Mouse (Mus musculus): Measurements from ENCODE around the gene Usp1. TPM values are rescaled to one million over a fixed set of nuclear protein-coding genes. Genes with fewer than 3 reads are reported as not detected.
A peak's percentile ranks its signal among the peaks of the same experiment; 100 is the strongest.

Gene Usp1
- polyA plus RNA-seq (2012; rRNA removed) (64.3 and 94.8 TPM in 2 replicates), polyA plus RNA-seq (2014; fragmentation: Nextera tagmentation; extraction: Ambion mirVana) (106 and 109 TPM in 2 replicates)

DNA sequence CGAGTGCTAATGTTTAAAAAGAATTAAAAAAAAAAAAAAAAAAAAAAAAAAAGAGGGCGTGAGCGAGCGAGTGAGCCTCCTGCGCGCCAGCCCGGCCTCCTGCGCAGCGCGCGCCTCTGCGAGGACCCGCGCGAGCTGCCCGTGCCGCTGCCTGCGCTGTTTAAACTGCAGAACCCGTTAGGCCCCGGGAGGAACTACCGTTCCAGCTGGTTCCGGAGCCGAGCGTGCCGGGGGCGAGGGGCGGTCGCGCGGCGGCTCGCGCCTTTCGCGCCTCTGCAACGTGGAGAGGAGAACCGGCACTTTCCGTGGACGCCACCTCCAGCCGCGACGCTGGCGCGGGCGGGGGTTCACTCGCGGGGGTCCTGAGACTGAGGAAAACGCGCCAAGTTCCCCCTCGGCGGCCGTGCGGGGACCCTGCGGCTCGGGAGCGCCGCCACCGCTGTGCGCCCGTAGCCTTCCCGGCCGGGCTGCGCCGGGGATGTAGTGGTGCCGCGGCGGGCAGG lies at the start of gene Usp1:
Gene Usp1 (plus strand): TSS at position 243 of the 503 bp plus-strand sequence.
- Histone ChIP-seq H3K27ac (replicated peaks; ENCODE audit: low read depth, low read length) (peak within 1 kb of the TSS; percentile 100), H3K36me3 (ENCODE audit: control insufficient read depth, insufficient read depth, low read length) (no peaks in the 10 kb centered on the region)
- 4% methylated on average over 65 of the region's 67 CpGs for WGBS

DNA sequence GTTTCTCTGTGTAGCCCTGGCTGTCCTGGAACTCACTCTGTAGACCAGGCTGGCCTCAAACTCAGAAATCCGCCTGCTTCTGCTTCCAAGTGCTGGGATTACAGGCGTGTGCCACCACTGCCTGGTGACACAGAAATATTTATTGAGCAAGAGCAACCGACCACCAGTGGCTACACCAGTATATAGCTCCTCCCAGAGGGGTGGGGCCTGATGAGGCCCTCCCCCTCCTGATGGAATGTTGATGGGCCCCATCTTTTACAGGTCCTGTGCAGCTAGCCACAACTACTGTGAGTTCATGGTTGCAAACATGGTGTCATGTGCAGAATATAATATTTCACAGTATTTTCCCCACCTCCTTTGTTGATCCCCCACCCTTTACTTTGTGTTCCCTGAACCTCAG lies 40.9 kb upstream of the Usp1 start:
- no peak for TF ChIP-seq POLR2A (IDR thresholded peaks at IDR 0.05; ENCODE audit: borderline replicate concordance, extremely low read depth, insufficient read depth, insufficient read length)

More for the DNA sequence above, at the start of gene Usp1:
- no peaks in the 10 kb centered on the region for H3K9me3 ChIP-seq (ENCODE audit: control insufficient read depth, low read length)
- peaks cover 14% of the 10 kb centered on the region for H3K4me1 ChIP-seq (ENCODE audit: control insufficient read depth, insufficient read depth, low read length)
- peak; percentile 57 for ATAC-seq (ENCODE audit: low FRiP score, low read depth)
- 0 out of 2 replicates have a peak, but pooled peaks have one; percentile 20 for TF ChIP-seq POLR2A (IDR thresholded peaks at IDR 0.05; ENCODE audit: borderline replicate concordance, extremely low read depth, insufficient read depth, insufficient read length)
- peak within 1 kb of the TSS; percentile 90 for H3K4me2 ChIP-seq (replicated peaks; ENCODE audit: low read depth, low read length, severe bottlenecking)
- peak within 1 kb of the TSS; percentile 97 for H3K4me3 ChIP-seq (replicated peaks; ENCODE audit: low read length)
- no peaks in the 10 kb centered on the region for H3K27me3 ChIP-seq (ENCODE audit: control insufficient read depth, insufficient read depth, low read length)
- peak; percentile 77 for DNase-seq (ENCODE audit: low spot score)
- H3K9ac ChIP-seq (ENCODE audit: low read depth, low read length, severe bottlenecking) = peak within 1 kb of the TSS; percentile 93

DNA sequence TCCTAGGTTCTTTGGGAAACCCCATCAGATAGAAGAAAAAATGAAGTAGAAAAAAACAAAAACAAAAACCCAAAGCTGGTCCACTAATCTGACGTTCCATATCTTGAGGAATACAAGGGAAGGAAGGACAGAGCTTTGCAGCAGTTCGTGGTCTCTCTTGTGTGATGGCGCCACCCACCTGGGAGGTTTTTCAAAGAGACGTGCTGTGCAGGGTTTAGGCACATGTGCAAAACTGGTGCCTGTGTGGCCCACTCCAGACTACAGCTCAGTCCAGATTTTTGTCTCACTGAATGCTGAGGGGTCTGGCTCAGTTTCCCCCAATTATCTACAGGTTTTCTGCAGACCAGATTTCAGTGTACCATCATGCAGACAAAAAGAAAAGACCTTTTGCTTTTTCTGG lies 37.2 kb upstream of the Usp1 start:
- no peak for TF ChIP-seq POLR2A (IDR thresholded peaks at IDR 0.05; ENCODE audit: borderline replicate concordance, extremely low read depth, insufficient read depth, insufficient read length)
- WGBS = 69% methylated on average over 4 of the region's 4 CpGs
- DNase-seq (ENCODE audit: low spot score) = no peak

More for the DNA sequence above, 40.9 kb upstream of the Usp1 start:
- H3K9me3 ChIP-seq (ENCODE audit: control insufficient read depth, low read length) = no peaks in the 10 kb centered on the region
- no peak overlapping the region for H3K4me2 ChIP-seq (replicated peaks; ENCODE audit: low read depth, low read length, severe bottlenecking)
- 62% methylated on average over 3 of the region's 3 CpGs for WGBS
- no peaks in the 10 kb centered on the region for H3K4me1 ChIP-seq (ENCODE audit: control insufficient read depth, insufficient read depth, low read length)
- H3K36me3 ChIP-seq (ENCODE audit: control insufficient read depth, insufficient read depth, low read length) = no peaks in the 10 kb centered on the region
- no peak overlapping the region for H3K27ac ChIP-seq (replicated peaks; ENCODE audit: low read depth, low read length)
- no peak overlapping the region for H3K9ac ChIP-seq (ENCODE audit: low read depth, low read length, severe bottlenecking)
- no peaks in the 10 kb centered on the region for H3K27me3 ChIP-seq (ENCODE audit: control insufficient read depth, insufficient read depth, low read length)
- no peak for DNase-seq (ENCODE audit: low spot score)
- no peak for ATAC-seq (ENCODE audit: low FRiP score, low read depth)
- H3K4me3 ChIP-seq (replicated peaks; ENCODE audit: low read length) = no peak overlapping the region

DNA sequence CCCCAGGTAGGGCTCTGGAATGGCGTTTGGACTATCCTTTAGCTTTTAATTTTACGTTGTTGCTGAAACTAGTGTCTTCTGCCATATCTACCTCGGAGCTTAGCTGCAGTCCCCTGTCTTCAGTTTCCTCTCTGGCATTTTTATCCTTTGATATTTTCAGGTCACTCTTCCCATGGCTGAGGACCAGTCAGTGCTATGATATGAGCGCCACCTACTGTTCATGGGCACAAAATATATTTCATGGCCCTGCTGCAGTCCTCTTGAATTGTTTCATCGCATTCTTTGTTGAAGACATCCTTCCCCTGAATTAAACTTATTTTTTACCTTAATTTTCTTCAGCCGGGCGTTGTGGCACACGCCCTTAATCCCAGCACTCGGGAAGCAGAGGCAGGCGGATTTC lies 36.5 kb upstream of the Usp1 start:
- Histone ChIP-seq H3K27ac (replicated peaks; ENCODE audit: low read depth, low read length) (no peak overlapping the region), H3K9ac (ENCODE audit: low read depth, low read length, severe bottlenecking) (no peak overlapping the region), H3K27me3 (ENCODE audit: control insufficient read depth, insufficient read depth, low read length) (no peaks in the 10 kb centered on the region), H3K9me3 (ENCODE audit: control insufficient read depth, low read length) (no peaks in the 10 kb centered on the region), H3K4me2 (replicated peaks; ENCODE audit: low read depth, low read length, severe bottlenecking) (no peak overlapping the region), H3K36me3 (ENCODE audit: control insufficient read depth, insufficient read depth, low read length) (no peaks in the 10 kb centered on the region), H3K4me1 (ENCODE audit: control insufficient read depth, insufficient read depth, low read length) (no peaks in the 10 kb centered on the region), H3K4me3 (replicated peaks; ENCODE audit: low read length) (no peak overlapping the region)
- no peak for TF ChIP-seq POLR2A (IDR thresholded peaks at IDR 0.05; ENCODE audit: borderline replicate concordance, extremely low read depth, insufficient read depth, insufficient read length)
- WGBS = 22% methylated on average over 10 of the region's 10 CpGs
- DNase-seq (ENCODE audit: low spot score) (peak; percentile 84), ATAC-seq (ENCODE audit: low FRiP score, low read depth) (peak; percentile 80; the same call in 1 of the 2 replicates)

More for the DNA sequence above, 37.2 kb upstream of the Usp1 start:
- Histone ChIP-seq H3K9ac (ENCODE audit: low read depth, low read length, severe bottlenecking) (no peak overlapping the region), H3K27ac (replicated peaks; ENCODE audit: low read depth, low read length) (no peak overlapping the region), H3K9me3 (ENCODE audit: control insufficient read depth, low read length) (no peaks in the 10 kb centered on the region), H3K4me1 (ENCODE audit: control insufficient read depth, insufficient read depth, low read length) (no peaks in the 10 kb centered on the region), H3K36me3 (ENCODE audit: control insufficient read depth, insufficient read depth, low read length) (no peaks in the 10 kb centered on the region), H3K27me3 (ENCODE audit: control insufficient read depth, insufficient read depth, low read length) (no peaks in the 10 kb centered on the region), H3K4me2 (replicated peaks; ENCODE audit: low read depth, low read length, severe bottlenecking) (no peak overlapping the region), H3K4me3 (replicated peaks; ENCODE audit: low read length) (no peak overlapping the region)
- no peak for ATAC-seq (ENCODE audit: low FRiP score, low read depth)

DNA sequence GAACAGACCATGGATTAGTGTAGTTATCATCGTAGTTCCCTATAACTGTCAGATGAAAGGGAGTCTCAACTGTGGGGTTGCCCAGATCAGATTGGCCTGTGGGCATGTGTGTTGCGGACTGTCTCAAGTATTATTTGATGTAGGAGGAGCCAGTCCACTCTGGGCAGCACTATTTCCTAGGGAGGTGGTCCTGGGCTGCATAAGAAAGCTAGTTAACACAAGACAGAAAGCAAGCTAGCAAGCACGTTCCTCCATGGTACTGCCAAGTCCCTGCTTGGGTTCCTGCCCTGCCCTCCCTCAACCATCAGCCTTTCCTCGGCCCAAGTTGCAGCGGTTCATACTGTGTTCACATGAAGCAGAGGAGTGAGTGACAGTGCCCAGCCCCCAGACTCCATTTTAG lies 13.4 kb upstream of the Usp1 start:
- DNase-seq (ENCODE audit: low spot score) = no peak
- 83% methylated on average over 5 of the region's 5 CpGs for WGBS
- H3K9ac ChIP-seq (ENCODE audit: low read depth, low read length, severe bottlenecking) = no peak overlapping the region
- no peaks in the 10 kb centered on the region for H3K36me3 ChIP-seq (ENCODE audit: control insufficient read depth, insufficient read depth, low read length)
- no peaks in the 10 kb centered on the region for H3K9me3 ChIP-seq (ENCODE audit: control insufficient read depth, low read length)
- no peaks in the 10 kb centered on the region for H3K4me1 ChIP-seq (ENCODE audit: control insufficient read depth, insufficient read depth, low read length)
- no peaks in the 10 kb centered on the region for H3K27me3 ChIP-seq (ENCODE audit: control insufficient read depth, insufficient read depth, low read length)
- no peak for ATAC-seq (ENCODE audit: low FRiP score, low read depth)
- no peak overlapping the region for H3K4me3 ChIP-seq (replicated peaks; ENCODE audit: low read length)
- H3K27ac ChIP-seq (replicated peaks; ENCODE audit: low read depth, low read length) = no peak overlapping the region
- no peak for TF ChIP-seq POLR2A (IDR thresholded peaks at IDR 0.05; ENCODE audit: borderline replicate concordance, extremely low read depth, insufficient read depth, insufficient read length)
- H3K4me2 ChIP-seq (replicated peaks; ENCODE audit: low read depth, low read length, severe bottlenecking) = no peak overlapping the region
